ENCODE assay signal across 11 mouse cellular contexts in genomic region chr9:57501452-57501851, GRCm38 (mm10). TPM values are rescaled to one million over a fixed set of nuclear protein-coding genes. Genes with fewer than 3 reads are reported as not detected.
DNase-seq lines count a peak whose midpoint lies in the region; ATAC-seq and TF ChIP-seq lines count a peak whose summit lies in the region.
"Had no signal": no experiment of that assay in that cellular context is flagged by ENCODE, and none has a peak within 500 bp of the region (broad histone marks: within the 10 kb centered on the region; RNA-seq: fewer than 3 reads in every experiment).

No protein-coding gene starts in this region.

- peaks cover 21% of the 10 kb centered on the region for H3K4me1 ChIP-seq in kidney, postnatal 0 days (replicated peaks; ENCODE audit: insufficient read depth, low read length)
- H3K4me1 ChIP-seq in cortical plate, adult 2 months (ENCODE audit: control insufficient read depth, insufficient read depth, low read length), result no peaks in the 10 kb centered on the region
- peaks cover 63% of the 10 kb centered on the region for H3K4me1 ChIP-seq in hindbrain, embryonic 12.5 days
- H3K4me1 ChIP-seq in neural tube, embryonic 14.5 days (ENCODE audit: control insufficient read depth, insufficient read depth, low read length), result peaks cover 65% of the 10 kb centered on the region

- no peak overlapping the region for H3K9ac ChIP-seq in kidney, postnatal 0 days (ENCODE audit: low read depth, low read length)
- H3K9ac ChIP-seq in hindbrain, embryonic 12.5 days, result no peak overlapping the region
- peak overlapping the region; percentile 41 for H3K9ac ChIP-seq in neural tube, embryonic 14.5 days (replicated peaks; ENCODE audit: low read depth, low read length)
- H3K9ac ChIP-seq: liver, embryonic 15.5 days; stomach, embryonic 15.5 days had no signal

- peaks cover 33% of the 10 kb centered on the region for H3K27me3 ChIP-seq in kidney, postnatal 0 days (ENCODE audit: insufficient read depth, low read length)
- H3K27me3 ChIP-seq in hindbrain, embryonic 12.5 days, result peaks cover 71% of the 10 kb centered on the region
- peaks cover 12% of the 10 kb centered on the region; the same call in 1 of the 2 replicates for H3K27me3 ChIP-seq in neural tube, embryonic 14.5 days (ENCODE audit: control insufficient read depth, insufficient read depth, low read length)

- no peak for ATAC-seq in kidney, postnatal 0 days (replicated peaks; ENCODE audit: low FRiP score, low read depth)
- no peak for ATAC-seq in hindbrain, embryonic 12.5 days (ENCODE audit: low FRiP score)
- no peak for ATAC-seq in neural tube, embryonic 14.5 days (ENCODE audit: low read depth)

- peak overlapping the region; percentile 92; the same call in 1 of the 2 replicates for H3K4me2 ChIP-seq in kidney, postnatal 0 days (ENCODE audit: low read length)
- peak overlapping the region; percentile 82 for H3K4me2 ChIP-seq in hindbrain, embryonic 12.5 days (replicated peaks)
- peak overlapping the region; percentile 89 for H3K4me2 ChIP-seq in neural tube, embryonic 14.5 days (ENCODE audit: low read depth, low read length)
- H3K4me2 ChIP-seq: liver, embryonic 15.5 days; stomach, embryonic 15.5 days had no signal

- no peaks in the 10 kb centered on the region for H3K9me3 ChIP-seq in kidney, postnatal 0 days (replicated peaks; ENCODE audit: low read length)
- H3K9me3 ChIP-seq in hindbrain, embryonic 12.5 days (replicated peaks), result no peaks in the 10 kb centered on the region
- no peaks in the 10 kb centered on the region for H3K9me3 ChIP-seq in neural tube, embryonic 14.5 days (ENCODE audit: control insufficient read depth, low read length)
- H3K9me3 ChIP-seq: liver, embryonic 15.5 days; stomach, embryonic 15.5 days had no signal

- 16% methylated on average over 13 of the region's 13 CpGs for WGBS in kidney, postnatal 0 days
- WGBS in hindbrain, embryonic 12.5 days, result 6% methylated on average over 13 of the region's 13 CpGs
- 7% methylated on average over 13 of the region's 13 CpGs for WGBS in neural tube, embryonic 14.5 days

- TF ChIP-seq CTCF in kidney, postnatal 0 days (IDR thresholded peaks at IDR 0.05; ENCODE audit: low read depth), result no peak
- TF ChIP-seq CTCF in cortical plate, adult 2 months (IDR thresholded peaks at IDR 0.05; ENCODE audit: extremely low read depth, insufficient read depth, low read length), result no peak

- no peak overlapping the region for H3K4me3 ChIP-seq in kidney, postnatal 0 days (replicated peaks; ENCODE audit: low read depth, low read length)
- peak overlapping the region; percentile 43 for H3K4me3 ChIP-seq in cortical plate, adult 2 months (ENCODE audit: insufficient read depth, low read length)
- H3K4me3 ChIP-seq in hindbrain, embryonic 12.5 days, result peak overlapping the region; percentile 20
- peak overlapping the region; percentile 21 for H3K4me3 ChIP-seq in neural tube, embryonic 14.5 days (ENCODE audit: low read depth, low read length)
- H3K4me3 ChIP-seq: liver, embryonic 15.5 days; stomach, embryonic 15.5 days had no signal

- H3K36me3 ChIP-seq in kidney, postnatal 0 days (ENCODE audit: insufficient read depth, low read length), result no peaks in the 10 kb centered on the region
- H3K36me3 ChIP-seq in hindbrain, embryonic 12.5 days, result no peaks in the 10 kb centered on the region
- H3K36me3 ChIP-seq in neural tube, embryonic 14.5 days (ENCODE audit: control insufficient read depth, insufficient read depth, low read length), result no peaks in the 10 kb centered on the region
- H3K36me3 ChIP-seq: liver, embryonic 15.5 days; stomach, embryonic 15.5 days had no signal

- no peak overlapping the region for H3K27ac ChIP-seq in kidney, postnatal 0 days
- no peak overlapping the region for H3K27ac ChIP-seq in cortical plate, adult 2 months (ENCODE audit: insufficient read depth, low read length)
- H3K27ac ChIP-seq in hindbrain, embryonic 12.5 days, result peak overlapping the region; percentile 77
- H3K27ac ChIP-seq in neural tube, embryonic 14.5 days (ENCODE audit: low read depth, low read length), result peak overlapping the region; percentile 86
- H3K27ac ChIP-seq: liver, embryonic 15.5 days; stomach, embryonic 15.5 days had no signal

- no peak for DNase-seq in kidney, postnatal 0 days (ENCODE audit: low spot score)
- DNase-seq in kidney, adult 18-20 months, result no peak
- DNase-seq in gastrocnemius, postnatal 10 days, result no peak
- no peak for DNase-seq in thymus, postnatal 4 days
- DNase-seq in adrenal gland, postnatal 36 days, result no peak
- DNase-seq: kidney, adult 9 months had no signal

- no peak for TF ChIP-seq POLR2A in cortical plate, adult 2 months (IDR thresholded peaks at IDR 0.05; ENCODE audit: extremely low read depth, insufficient read depth, low read length)

RNA-seq across cellular contexts. Expression of gene Rpp25, which starts 2.4 kb away (rescaled TPM):
- polyA plus RNA-seq in kidney, postnatal 0 days (2015; fragmentation: Nextera tagmentation; extraction: Ambion mirVana), result 3.8 and 4.2 TPM in 2 replicates
- 15.1 and 16.0 TPM in 2 replicates for polyA plus RNA-seq in cortical plate, adult 2 months (2012; rRNA removed)
- polyA plus RNA-seq in hindbrain, embryonic 12.5 days (2016; fragmentation: Nextera tagmentation; extraction: Ambion mirVana), result 7.3 and 7.6 TPM in 2 replicates
- polyA plus RNA-seq in neural tube, embryonic 14.5 days (2014; fragmentation: Nextera tagmentation; extraction: Ambion mirVana), result 21.5 and 25.8 TPM in 2 replicates
- total RNA-seq in gastrocnemius, postnatal 10 days (2021), result not detected
- 1 to 10 TPM; 1.4 to 4.0 TPM for total RNA-seq in adrenal gland, postnatal 36 days (2021)

RNA-seq across cellular contexts. Expression of gene Cox5a, which starts 19.6 kb away (rescaled TPM):
- 1,314 and 1,348 TPM in 2 replicates for polyA plus RNA-seq in kidney, postnatal 0 days (2015; fragmentation: Nextera tagmentation; extraction: Ambion mirVana)
- 384 and 401 TPM in 2 replicates for polyA plus RNA-seq in cortical plate, adult 2 months (2012; rRNA removed)
- 655 and 680 TPM in 2 replicates for polyA plus RNA-seq in hindbrain, embryonic 12.5 days (2016; fragmentation: Nextera tagmentation; extraction: Ambion mirVana)
- polyA plus RNA-seq in neural tube, embryonic 14.5 days (2014; fragmentation: Nextera tagmentation; extraction: Ambion mirVana), result 936 and 1,022 TPM in 2 replicates
- total RNA-seq in gastrocnemius, postnatal 10 days (2021), result 1,000 to 10,000 TPM in 1 of 2 experiments, 100 to 1,000 TPM in 1; 862 to 1,077 TPM
- 100 to 1,000 TPM; 547 to 578 TPM for total RNA-seq in adrenal gland, postnatal 36 days (2021)

RNA-seq across cellular contexts. Expression of gene Scamp5, which starts 33.6 kb away (rescaled TPM):
- polyA plus RNA-seq in kidney, postnatal 0 days (2015; fragmentation: Nextera tagmentation; extraction: Ambion mirVana), result 18.3 and 19.4 TPM in 2 replicates
- polyA plus RNA-seq in cortical plate, adult 2 months (2012; rRNA removed), result 376 and 379 TPM in 2 replicates
- polyA plus RNA-seq in hindbrain, embryonic 12.5 days (2016; fragmentation: Nextera tagmentation; extraction: Ambion mirVana), result 47.5 and 49.9 TPM in 2 replicates
- polyA plus RNA-seq in neural tube, embryonic 14.5 days (2014; fragmentation: Nextera tagmentation; extraction: Ambion mirVana), result 61.3 and 73.7 TPM in 2 replicates
- total RNA-seq in gastrocnemius, postnatal 10 days (2021), result 1 to 10 TPM; 6.8 to 8.3 TPM
- 10 to 100 TPM in 1 of 2 experiments, 1 to 10 TPM in 1; 8.4 to 12.3 TPM for total RNA-seq in adrenal gland, postnatal 36 days (2021)

RNA-seq across cellular contexts. Expression of gene Fam219b, which starts 35.9 kb away (rescaled TPM):
- 13.6 and 15.1 TPM in 2 replicates for polyA plus RNA-seq in kidney, postnatal 0 days (2015; fragmentation: Nextera tagmentation; extraction: Ambion mirVana)
- 9.5 and 10.9 TPM in 2 replicates for polyA plus RNA-seq in cortical plate, adult 2 months (2012; rRNA removed)
- polyA plus RNA-seq in hindbrain, embryonic 12.5 days (2016; fragmentation: Nextera tagmentation; extraction: Ambion mirVana), result 20.0 and 21.0 TPM in 2 replicates
- polyA plus RNA-seq in neural tube, embryonic 14.5 days (2014; fragmentation: Nextera tagmentation; extraction: Ambion mirVana), result 23.7 and 24.0 TPM in 2 replicates
- total RNA-seq in gastrocnemius, postnatal 10 days (2021), result 1 to 10 TPM; 9.1 to 9.2 TPM
- 10 to 100 TPM; 25.2 to 26.3 TPM for total RNA-seq in adrenal gland, postnatal 36 days (2021)

RNA-seq across cellular contexts. Expression of gene Mpi, which starts 51.1 kb away (rescaled TPM):
- polyA plus RNA-seq in kidney, postnatal 0 days (2015; fragmentation: Nextera tagmentation; extraction: Ambion mirVana), result 34.5 and 35.9 TPM in 2 replicates
- polyA plus RNA-seq in cortical plate, adult 2 months (2012; rRNA removed), result 101 and 102 TPM in 2 replicates
- polyA plus RNA-seq in hindbrain, embryonic 12.5 days (2016; fragmentation: Nextera tagmentation; extraction: Ambion mirVana), result 59.2 and 61.4 TPM in 2 replicates
- polyA plus RNA-seq in neural tube, embryonic 14.5 days (2014; fragmentation: Nextera tagmentation; extraction: Ambion mirVana), result 60.7 and 62.1 TPM in 2 replicates
- total RNA-seq in gastrocnemius, postnatal 10 days (2021), result 10 to 100 TPM; 87.2 to 96.9 TPM
- 10 to 100 TPM; 37.0 to 39.6 TPM for total RNA-seq in adrenal gland, postnatal 36 days (2021)

Comparison
In these comparisons a context has a peak if more than half of its experiments do, and no peak if none do; other contexts are left out.
1. H3K27ac ChIP-seq: peak in hindbrain, embryonic 12.5 days (single experiment) and neural tube, embryonic 14.5 days (single experiment); none in kidney, postnatal 0 days (single experiment) and cortical plate, adult 2 months (single experiment).
2. Peak in every context shown above with its lines, with median percentiles within 50 percentile points of each other: H3K4me2 ChIP-seq.